Mouse (Mus musculus): ENCODE results near the gene Slit1.

DNA sequence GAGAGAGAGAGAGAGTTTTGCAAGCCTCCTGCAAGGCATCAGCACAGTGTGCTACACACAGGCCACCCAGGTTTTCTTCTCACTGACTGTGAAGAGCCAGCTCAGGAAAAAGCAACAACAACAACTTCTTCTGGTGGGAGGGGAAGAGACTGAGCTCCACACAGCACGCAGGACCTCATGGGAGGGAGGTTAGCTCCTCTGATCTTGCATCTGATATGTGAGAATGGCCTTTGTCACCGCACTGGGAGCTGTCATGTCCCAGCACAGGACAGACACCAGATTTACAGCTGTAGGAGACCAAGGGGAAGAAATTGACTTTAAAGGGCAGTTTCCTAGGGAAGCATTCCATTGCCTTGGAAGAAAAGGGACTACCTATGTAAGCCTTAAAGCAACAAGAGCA lies 20.1 kb downstream of the Slit1 start:
- TF ChIP-seq CTCF (IDR thresholded peaks at IDR 0.05; ENCODE audit: borderline replicate concordance, extremely low read depth, insufficient read depth, insufficient read length), result no peak
- TF ChIP-seq POLR2A (IDR thresholded peaks at IDR 0.05; ENCODE audit: borderline replicate concordance, extremely low read depth, insufficient read depth, insufficient read length, poor library complexity, severe bottlenecking), result no peak
